Mouse (Mus musculus) R1 (cell line): ENCODE data around the gene Tmem238l.

Experiments used
- DNase-seq: peaks from one replicate; pipeline ENCODE4 v3.0.0-alpha.2; 2018; ENCODE audit warnings: low read depth, low spot score

The Tmem238l gene

GRCm38 (mm10) chr11:66975606-66976330, 19.3 kb downstream of the Tmem238l start:
- no peak for DNase-seq

DNA sequence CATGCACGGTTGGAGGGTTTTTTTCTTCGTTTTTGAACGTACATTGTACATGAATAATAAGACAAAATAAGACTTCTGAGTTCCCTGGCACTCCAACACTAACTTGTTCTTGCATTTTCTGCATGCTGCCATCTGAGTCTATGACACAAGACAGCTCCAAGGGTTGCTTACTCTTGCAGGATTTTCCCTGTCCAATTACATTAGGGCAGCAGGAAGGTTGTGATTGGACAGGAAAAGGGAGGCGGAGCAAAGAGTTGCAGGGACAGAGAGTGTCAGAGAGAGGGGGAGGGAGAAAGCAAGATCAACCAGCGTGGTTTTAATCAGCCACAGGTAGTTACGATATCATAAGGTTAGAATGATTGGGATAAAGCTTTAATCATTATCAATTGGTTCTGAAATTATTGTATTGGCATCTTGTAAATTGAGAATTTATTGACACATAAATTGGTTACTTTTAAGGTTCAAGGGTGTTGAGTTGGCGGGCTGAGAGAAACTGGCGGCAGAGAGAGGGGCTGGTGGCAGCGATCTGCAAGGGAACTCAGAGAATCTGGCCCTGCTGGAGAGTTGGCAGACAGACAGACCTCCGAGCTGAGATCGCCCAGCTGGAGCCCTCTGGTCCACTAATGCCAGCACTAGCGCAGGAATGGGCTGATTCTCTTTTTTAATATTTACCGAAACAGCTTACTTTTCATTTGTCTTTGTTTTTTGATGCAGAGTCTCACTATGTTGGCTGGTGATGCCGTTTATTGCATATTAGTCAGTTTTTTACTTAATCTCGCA, 25.1 kb downstream of the Tmem238l start:
- DNase-seq: peak; percentile 86

- DNase-seq: peak; percentile 64
Measured at GRCm38 (mm10) chr11:66982794-66983193, 26.4 kb downstream of the Tmem238l start.

DNA sequence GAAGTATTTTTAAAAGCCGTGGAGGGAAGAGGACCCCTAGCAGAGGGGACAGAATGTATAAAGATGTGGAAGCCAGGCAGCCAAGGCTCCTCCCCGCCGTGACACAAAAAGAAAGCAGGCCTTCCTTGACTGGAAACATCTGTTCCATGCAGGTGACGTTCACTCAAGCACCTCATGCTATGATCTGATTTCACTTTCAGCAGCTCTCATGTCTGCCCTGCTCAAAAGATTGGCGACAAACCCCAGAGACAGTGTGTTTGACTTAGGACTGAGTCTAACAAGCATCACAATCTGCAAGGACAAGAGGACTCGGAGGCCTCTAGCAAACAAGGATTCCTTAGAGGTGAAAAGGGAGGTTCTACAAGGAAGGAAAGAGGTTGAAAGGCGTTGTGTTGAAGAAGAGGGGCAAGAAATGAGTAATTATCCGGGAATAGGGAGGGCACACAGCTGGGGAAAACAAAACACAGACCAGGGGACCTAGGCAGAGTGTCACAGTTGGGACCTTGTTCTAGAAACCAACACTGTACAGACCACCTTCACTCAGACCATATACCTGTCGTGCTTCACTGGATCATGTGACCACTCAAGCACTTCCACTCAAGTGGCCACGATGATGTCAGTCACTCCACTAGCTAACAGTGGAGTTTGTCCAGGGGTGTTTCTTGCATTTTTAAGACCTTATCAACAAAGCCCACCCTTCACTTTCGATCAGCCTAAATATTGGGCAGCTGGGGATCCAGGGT, 27.2 kb downstream of the Tmem238l start:
- DNase-seq: no peak

DNA sequence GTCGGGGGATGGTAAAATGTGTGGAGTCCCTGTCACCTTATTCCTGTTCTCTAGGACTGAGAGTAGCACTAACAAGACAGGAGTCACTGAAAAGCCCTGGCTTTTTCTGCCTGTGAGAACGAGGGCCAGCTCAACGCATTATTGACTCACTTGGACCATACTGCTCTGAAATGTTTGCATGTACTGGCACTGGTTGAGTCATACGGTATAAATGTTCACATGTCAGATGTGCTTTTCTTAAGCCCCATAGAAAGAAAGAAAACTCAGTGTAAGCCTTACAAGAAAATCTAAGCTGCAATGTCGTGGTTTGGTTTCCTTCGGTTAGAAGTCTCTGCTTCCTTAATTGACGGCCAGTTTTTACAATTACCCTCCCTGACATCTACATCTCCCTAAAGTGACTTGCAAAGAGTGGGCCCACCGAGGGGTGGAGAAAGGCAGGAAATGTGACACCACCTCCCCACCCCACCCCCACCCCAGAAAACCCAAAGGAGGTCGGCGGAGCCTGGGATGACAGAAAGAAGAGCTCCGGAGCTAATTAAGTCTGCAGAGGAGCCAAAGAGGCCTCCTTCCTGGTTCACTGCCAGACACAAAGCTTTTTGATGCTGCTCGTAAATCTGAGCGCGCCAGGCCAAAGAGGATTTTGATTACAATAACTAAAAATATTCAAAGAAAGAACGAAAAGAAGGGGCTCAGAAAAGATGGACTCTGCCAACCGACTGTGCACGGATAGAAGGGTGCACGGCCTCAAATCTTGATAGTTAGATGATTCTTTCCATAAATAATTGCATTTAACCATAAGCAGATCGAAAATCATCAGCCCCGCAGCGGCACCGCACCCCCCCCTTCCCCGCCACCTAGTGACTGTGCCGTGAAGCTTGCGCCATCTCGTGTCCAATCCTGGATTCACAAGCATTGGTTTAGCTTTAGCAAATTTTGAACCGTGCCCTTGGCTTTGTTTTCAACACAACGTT, 28.0 kb downstream of the Tmem238l start:
- DNase-seq: peak; percentile 82

- no peak for DNase-seq
Measured at GRCm38 (mm10) chr11:66985136-66985702, 28.8 kb downstream of the Tmem238l start.

GRCm38 (mm10) chr11:66992150-66992549, 35.7 kb downstream of the Tmem238l start:
- DNase-seq: no peak

DNA sequence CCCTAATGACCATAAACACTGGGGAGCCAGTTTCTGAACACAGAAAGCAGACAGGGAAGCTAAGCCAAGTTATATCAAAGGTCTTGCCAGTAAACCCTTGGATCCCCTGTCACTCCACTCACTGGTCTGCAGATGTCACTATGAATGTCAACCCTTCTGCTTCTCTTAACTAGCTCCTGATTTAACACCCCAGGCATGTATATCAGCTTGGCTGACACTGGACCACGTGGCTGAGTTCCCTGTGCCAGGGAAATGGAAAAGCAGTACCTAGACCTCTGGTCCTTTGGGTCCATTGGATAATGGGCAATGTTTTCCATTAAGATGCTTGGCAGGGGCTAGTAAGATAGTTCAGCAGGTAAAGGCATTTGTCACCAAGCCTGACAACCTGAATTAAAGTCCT, 37.2 kb downstream of the Tmem238l start:
- no peak for DNase-seq

- no peak for DNase-seq
Measured at GRCm38 (mm10) chr11:66996446-66996845, 40.0 kb downstream of the Tmem238l start.

- no peak for DNase-seq
Measured at GRCm38 (mm10) chr11:66998467-66999403, 42.3 kb downstream of the Tmem238l start.

GRCm38 (mm10) chr11:67000671-67001070, 44.2 kb downstream of the Tmem238l start:
- DNase-seq: no peak

DNA sequence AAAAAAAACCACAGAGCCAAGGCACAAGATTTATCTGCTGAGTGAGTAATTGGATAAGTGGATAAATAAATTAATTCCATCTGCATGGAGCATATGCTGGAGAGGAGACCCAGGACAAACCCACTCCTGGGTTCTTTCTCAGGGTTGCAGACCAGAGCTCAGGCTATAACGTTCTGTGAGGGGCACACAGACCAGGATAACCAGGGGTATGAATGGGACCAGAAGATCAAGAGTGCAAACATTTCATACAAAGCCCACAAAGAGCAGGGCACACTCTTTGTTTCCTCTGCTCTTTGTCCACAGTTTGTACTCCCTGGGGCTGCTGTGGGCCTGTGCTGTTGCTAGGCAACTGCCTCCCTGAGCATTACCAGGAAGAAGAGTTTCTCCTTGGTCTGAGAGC, 45.3 kb downstream of the Tmem238l start:
- DNase-seq: peak; percentile 59

GRCm38 (mm10) chr11:67002911-67003310, 46.5 kb downstream of the Tmem238l start:
- DNase-seq: no peak

DNA sequence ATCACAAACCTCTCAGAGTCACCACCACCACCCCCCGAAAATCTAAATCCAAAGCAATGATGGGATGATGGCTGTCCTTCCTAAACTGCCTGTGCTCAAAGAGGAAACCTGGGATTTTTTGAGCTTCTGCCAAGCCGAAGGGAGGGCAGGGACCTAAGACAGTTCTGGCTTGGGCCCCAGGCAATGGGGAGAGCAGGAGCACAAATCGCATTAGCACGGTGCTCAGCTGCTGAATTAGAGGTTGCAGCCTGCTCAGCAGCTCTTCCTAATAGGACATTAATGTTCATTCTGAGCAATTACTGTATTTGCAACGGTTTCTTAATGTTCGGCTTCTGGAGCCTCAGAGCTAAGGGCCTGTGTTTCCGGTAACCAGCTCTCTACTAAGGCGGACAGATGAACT, 51.5 kb downstream of the Tmem238l start:
- no peak for DNase-seq

DNA sequence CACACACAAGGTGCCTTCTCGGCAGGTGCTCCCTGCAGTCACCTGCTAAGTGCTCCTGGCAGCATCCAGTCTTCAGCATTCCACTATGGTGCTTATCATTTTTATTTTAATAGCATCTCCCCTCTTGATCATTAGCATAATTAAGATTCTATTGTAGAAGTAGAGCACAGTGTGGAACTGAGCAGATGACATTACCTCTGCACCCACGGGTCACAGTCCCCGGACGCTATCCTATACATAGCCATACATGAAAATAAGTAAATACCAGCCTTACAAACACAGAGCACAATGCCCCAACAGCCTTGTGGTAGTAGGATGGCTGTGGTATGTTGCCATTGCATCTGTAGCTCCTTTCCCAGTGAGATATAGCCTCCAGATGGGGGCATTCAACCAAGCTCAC, 52.1 kb downstream of the Tmem238l start:
- DNase-seq: no peak

- peak; percentile 46 for DNase-seq
Measured at GRCm38 (mm10) chr11:67010430-67010829, 54.0 kb downstream of the Tmem238l start.

GRCm38 (mm10) chr11:67011635-67012034, 55.2 kb downstream of the Tmem238l start:
- DNase-seq: peak; percentile 97
